Mouse (Mus musculus): ENCODE measurements at regions not wholly inside any gene's neighbourhood (a gene's known extent, or its start where the extent isn't known, plus 50 kb on each side); places are given as distances from the start of the nearest gene placed in this dataset.
"Not testable (repeated sequence)": the region's sequence is repeated elsewhere in the genome, so short reads cannot be mapped to it uniquely, and the experiment has no call there.

- peak in 1 of 2 experiments; percentile 2 for DNase-seq (ENCODE audit: low spot score in 2 of 2)
These were observed 77.7 kb downstream of the Amer1 start for GRCm38 (mm10) chrX:95366995-95367394.

- DNase-seq (ENCODE audit: low spot score in 2 of 2) = not testable (repeated sequence)
These were observed 79.3 kb downstream of the Amer1 start for GRCm38 (mm10) chrX:95365326-95365725.

- peak; percentile 21 to 51 for DNase-seq (ENCODE audit: low spot score in 2 of 2)
These were observed 85.6 kb downstream of the Amer1 start for GRCm38 (mm10) chrX:95359053-95359452.

Measured in layer of hippocampus, postnatal 10 days (tissue).